Mouse (Mus musculus): Measurements from ENCODE around the gene Nr1d1. TPM values are rescaled to one million over a fixed set of nuclear protein-coding genes. Genes with fewer than 3 reads are reported as not detected.

Nr1d1 gene
- total and polyA plus RNA-seq, 3 experiments, result 2.0 to 5.6 TPM; not detected in 1

DNA sequence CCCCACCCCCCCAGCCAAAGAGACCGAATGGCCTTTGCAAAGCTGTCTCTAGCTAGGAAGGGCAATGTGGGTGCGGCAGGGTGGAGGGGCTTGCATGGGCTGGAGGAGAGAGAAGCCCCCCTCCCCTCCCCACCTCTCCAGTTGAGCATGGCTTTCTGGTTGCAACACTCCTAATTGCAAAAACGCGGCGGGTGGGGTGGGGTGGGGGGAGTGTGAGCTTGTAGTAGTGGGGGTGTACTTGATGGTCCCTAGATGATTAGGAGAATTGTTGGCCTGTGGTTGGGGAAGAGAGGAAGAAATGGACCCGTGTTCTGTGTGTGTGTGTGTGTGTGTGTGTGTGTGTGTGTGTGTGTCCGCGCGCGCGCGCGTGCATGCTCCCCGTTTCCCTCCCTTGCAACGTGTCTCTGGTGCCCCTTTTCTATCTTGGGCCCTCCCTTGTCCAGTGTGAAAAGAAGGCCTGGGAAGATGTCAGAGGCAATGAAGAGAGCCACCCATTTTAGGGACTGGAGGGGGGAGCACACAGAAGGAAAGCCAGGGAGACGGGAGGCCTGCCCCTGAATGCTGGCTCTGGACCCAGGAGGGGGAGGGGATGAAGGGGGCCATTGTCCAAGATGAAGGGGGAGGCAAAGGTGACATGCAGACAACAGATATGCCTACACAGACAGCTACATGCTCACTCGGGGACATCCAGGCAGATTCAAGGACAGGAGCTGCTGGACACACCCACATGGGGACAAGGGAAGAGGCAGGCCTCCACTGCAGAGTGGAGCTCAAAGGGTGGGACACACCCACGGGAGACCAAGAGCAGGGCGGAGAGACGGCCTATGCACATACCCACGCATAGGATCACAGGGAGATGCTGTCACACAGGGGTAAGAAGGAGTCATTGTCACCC lies 32.5 kb downstream of the Nr1d1 start:
- Histone ChIP-seq H3K4me3 (ENCODE audit: control insufficient read depth in 1 of 2, insufficient read depth in 1 of 2, low read depth in 2 of 2, low read length in 2 of 2) (peak overlapping the region; percentile 80 to 90), H3K9me3 (replicated peaks; ENCODE audit: insufficient read depth, low read length) (no peaks in the 10 kb centered on the region), H3K79me2 (ENCODE audit: control insufficient read depth, insufficient read depth, low read length, poor library complexity) (peaks cover 6% of the 10 kb centered on the region; the same call in 1 of the 2 replicates), H3K27me3 (ENCODE audit: control insufficient read depth in 1 of 2, insufficient read depth in 2 of 2, low read length in 2 of 2) (no peaks in the 10 kb centered on the region), H3K4me1 (ENCODE audit: control insufficient read depth in 1 of 2, insufficient read depth in 2 of 2, low read length in 2 of 2) (peaks cover 17 to 40% of the 10 kb centered on the region in 2 experiments), H3K27ac (ENCODE audit: control insufficient read depth, low read depth, low read length) (peak overlapping the region; percentile 33), H3K36me3 (ENCODE audit: control insufficient read depth in 1 of 2, insufficient read depth in 2 of 2, low read length in 2 of 2) (peaks cover 0 to 26% of the 10 kb centered on the region in 2 experiments; a peak in 2 of 4 replicates), H3K9ac (ENCODE audit: control insufficient read depth, low read depth, low read length, poor library complexity, severe bottlenecking) (peak overlapping the region; percentile 91)
- DNase-seq (ENCODE audit: low read depth, low spot score), result peak; percentile 65
- TF ChIP-seq SIN3A (IDR thresholded peaks at IDR 0.05; ENCODE audit: low read length) (no peak), KAT2A (conservative IDR thresholded peaks at IDR 0.05; ENCODE audit: low read depth, low read length) (no peak), MXI1 (IDR thresholded peaks at IDR 0.05; ENCODE audit: low read depth, low read length) (no peak), USF2 (IDR thresholded peaks at IDR 0.05; ENCODE audit: borderline replicate concordance in 1 of 2, insufficient read depth in 1 of 2, low read depth in 1 of 2, low read length in 2 of 2) (no peak), HCFC1 (IDR thresholded peaks at IDR 0.05; ENCODE audit: low read depth, low read length) (0 out of 2 replicates have a peak, but pooled peaks have one; percentile 27), CHD2 (IDR thresholded peaks at IDR 0.05; ENCODE audit: low read length) (no peak), GATA1 (IDR thresholded peaks at IDR 0.05; ENCODE audit: low read depth, low read length) (no peak), ZC3H11A (IDR thresholded peaks at IDR 0.05; ENCODE audit: low read depth, low read length) (no peak), MAFK (IDR thresholded peaks at IDR 0.05; ENCODE audit: borderline replicate concordance, low read depth, low read length) (no peak), ETS1 (IDR thresholded peaks at IDR 0.05; ENCODE audit: low read depth, low read length) (no peak), NRF1 (IDR thresholded peaks at IDR 0.05; ENCODE audit: insufficient read depth, low read depth, low read length, poor library complexity, severe bottlenecking) (peak; percentile 70), TCF12 (IDR thresholded peaks at IDR 0.05; ENCODE audit: low read depth, low read length) (no peak), USF1 (IDR thresholded peaks at IDR 0.05; ENCODE audit: low read depth, low read length) (no peak), ELF1 (IDR thresholded peaks at IDR 0.05; ENCODE audit: low read depth, low read length) (no peak), E2F4 (IDR thresholded peaks at IDR 0.05; ENCODE audit: borderline replicate concordance, low read depth, low read length) (no peak), TAL1 (IDR thresholded peaks at IDR 0.05; ENCODE audit: low read length) (no peak), MAX (IDR thresholded peaks at IDR 0.05; ENCODE audit: low read length) (peak; percentile 68; the same call in 1 of the 2 replicates), POLR2AphosphoS2 (IDR thresholded peaks at IDR 0.05; ENCODE audit: low read length) (no peak), MEF2A (IDR thresholded peaks at IDR 0.05; ENCODE audit: extremely low read depth, insufficient replicate concordance, low read depth, low read length, poor library complexity, severe bottlenecking) (no peak), MAZ (IDR thresholded peaks at IDR 0.05; ENCODE audit: low read depth, low read length) (peak; percentile 67; the same call in 1 of the 2 replicates), NELFE (IDR thresholded peaks at IDR 0.05; ENCODE audit: low read depth, low read length) (no peak), GABPA (IDR thresholded peaks at IDR 0.05; ENCODE audit: low read depth, low read length) (no peak), RAD21 (IDR thresholded peaks at IDR 0.05; ENCODE audit: low read depth, low read length) (no peak), JUND (IDR thresholded peaks at IDR 0.05; ENCODE audit: low read depth, low read length) (no peak), ZKSCAN1 (IDR thresholded peaks at IDR 0.05; ENCODE audit: low read depth, low read length) (no peak), ZNF384 (IDR thresholded peaks at IDR 0.05; ENCODE audit: low read depth, low read length) (no peak), EP300 (IDR thresholded peaks at IDR 0.05; ENCODE audit: low read depth in 1 of 2, low read length in 2 of 2) (no peak), TBP (IDR thresholded peaks at IDR 0.05; ENCODE audit: low read depth, low read length) (no peak), BHLHE40 (IDR thresholded peaks at IDR 0.05; ENCODE audit: borderline replicate concordance, low read depth, low read length) (no peak), POLR2AphosphoS5 (IDR thresholded peaks at IDR 0.05; ENCODE audit: borderline replicate concordance, low read depth, low read length) (no peak), RCOR1 (IDR thresholded peaks at IDR 0.05; ENCODE audit: low read depth, low read length) (no peak), MYC (IDR thresholded peaks at IDR 0.05; ENCODE audit: low read depth, low read length) (0 out of 2 replicates have a peak, but pooled peaks have one; percentile 29), ZMIZ1 (IDR thresholded peaks at IDR 0.05; ENCODE audit: low read depth, low read length) (no peak), UBTF (IDR thresholded peaks at IDR 0.05; ENCODE audit: borderline replicate concordance, insufficient read depth, low read depth, low read length) (no peak), MYB (IDR thresholded peaks at IDR 0.05; ENCODE audit: low read depth, low read length) (no peak)

All from MEL (cell line).